Mouse (Mus musculus) frontal cortex, postnatal 14 days (tissue): ENCODE measurements at regions not wholly inside any gene's neighbourhood (a gene's known extent, or its start where the extent isn't known, plus 50 kb on each side); places are given as distances from the start of the nearest gene placed in this dataset.
"Not testable (repeated sequence)": the region's sequence is repeated elsewhere in the genome, so short reads cannot be mapped to it uniquely, and the experiment has no call there.

Source experiments
- DNase-seq, 2 experiments: peaks; one replicate each; pipeline ENCODE4 v3.0.0; 2022; ENCODE audit warnings: low spot score in 2 of 2

DNA sequence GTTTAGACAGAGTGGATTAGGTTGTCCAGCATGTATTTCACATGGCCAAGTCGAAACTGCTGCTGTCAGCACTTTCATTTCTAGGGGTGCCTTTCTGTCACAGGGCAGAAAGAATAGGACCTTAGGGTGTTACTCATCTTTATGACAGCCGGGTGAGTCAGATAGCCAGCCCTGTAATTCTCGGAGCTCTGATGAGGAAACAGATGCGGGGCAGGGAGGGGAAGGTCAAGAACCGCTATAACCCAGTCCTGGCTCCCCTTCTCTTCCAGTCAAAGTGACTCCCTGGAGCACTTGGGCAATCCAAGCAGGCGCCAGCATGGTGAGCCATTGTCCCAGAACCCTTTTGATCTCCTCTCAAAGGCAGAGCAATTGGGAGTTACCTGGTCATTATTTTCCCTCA is 69.4 kb upstream of the Jarid2 start:
- DNase-seq: no peak

GRCm38 (mm10) chr13:44663062-44663461 is 66.2 kb upstream of the Jarid2 start:
- DNase-seq: no peak

DNA sequence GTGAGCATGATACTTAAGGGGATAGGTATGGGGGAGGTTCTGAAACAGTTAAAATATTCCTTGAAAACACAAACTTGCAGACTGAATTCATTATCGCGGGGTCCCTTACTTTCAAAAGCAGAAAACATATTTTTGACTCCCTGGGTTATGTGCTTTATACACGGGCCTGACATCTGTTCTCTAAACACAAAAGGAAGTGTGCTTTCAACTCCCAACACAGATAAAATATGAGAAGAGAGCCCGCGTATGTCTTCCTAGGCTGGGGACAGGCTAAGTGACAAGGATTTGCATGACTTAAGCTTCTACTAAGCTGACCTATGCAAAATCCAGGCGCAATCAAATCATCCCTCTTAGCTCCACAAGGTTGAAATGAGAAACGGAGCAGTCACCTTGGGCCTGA is 65.5 kb upstream of the Jarid2 start:
- no peak for DNase-seq

- DNase-seq: no peak
Measured at GRCm38 (mm10) chr13:44669761-44670160, 59.5 kb upstream of the Jarid2 start.

DNA sequence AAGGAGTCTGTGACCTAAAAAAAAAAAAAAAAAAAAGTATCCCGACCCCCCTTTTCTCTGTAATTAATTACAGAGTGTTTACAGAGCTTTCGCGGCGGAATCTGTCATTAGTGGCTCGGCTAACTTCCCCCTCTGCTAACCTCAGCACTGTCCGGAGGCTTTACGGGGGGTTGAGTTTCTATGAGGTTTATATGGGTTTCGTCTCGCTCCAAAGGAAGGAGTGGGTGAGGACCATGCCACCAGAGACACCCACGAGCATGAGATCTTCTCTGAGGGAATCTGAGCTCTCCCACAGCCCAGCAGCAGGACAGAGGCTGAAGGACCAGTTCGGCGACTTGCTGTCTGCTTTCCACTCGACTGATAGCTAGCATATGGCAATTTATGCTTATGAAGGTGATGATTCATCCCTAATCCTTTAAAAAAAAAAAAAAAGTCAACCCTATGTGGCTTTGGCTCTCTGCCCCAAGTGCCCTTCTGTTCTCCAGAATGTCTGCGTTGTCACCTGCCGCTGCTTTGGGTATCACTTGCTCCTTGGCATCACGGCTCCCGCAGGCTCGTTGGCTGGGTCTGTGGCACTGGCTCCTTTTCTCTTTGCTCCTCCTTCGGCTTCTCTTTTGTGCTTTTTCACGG is 55.8 kb upstream of the Jarid2 start:
- DNase-seq: no peak

- no peak for DNase-seq
Measured at GRCm38 (mm10) chr13:44673967-44674357, 55.3 kb upstream of the Jarid2 start.

DNA sequence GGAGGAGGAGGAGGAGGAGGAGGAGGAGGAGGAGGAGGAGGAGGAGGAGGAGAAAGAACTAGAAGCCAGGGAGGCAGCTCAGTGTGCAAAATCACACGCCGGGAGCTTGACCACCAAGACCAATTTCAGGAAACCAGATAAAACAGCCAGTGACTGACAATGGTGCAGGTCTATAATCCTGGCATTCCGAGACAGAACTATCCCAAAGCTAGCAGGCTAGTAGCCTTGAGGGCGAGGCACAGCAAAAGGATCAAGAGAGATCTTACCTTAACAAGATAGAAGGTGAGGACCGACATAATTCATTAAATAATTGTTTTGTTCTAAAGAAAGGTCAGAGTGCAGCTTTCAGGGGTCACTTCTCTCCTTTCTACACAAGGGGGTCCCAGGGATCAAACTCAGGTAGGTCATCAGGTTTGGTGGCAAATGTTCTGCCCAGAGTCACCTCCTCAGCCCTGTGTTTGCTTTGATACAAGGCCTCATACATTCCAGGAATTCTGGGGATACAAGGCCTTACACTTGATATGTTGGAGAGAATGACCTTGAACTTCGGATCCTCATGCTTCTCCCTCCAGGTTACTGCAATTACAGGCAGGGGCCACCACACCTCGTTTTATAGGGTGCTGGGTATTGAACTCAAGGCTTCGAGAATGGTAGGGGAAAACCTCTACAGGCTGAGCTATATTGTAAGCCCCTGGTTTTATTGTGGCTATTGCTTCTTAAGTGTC is 54.2 kb upstream of the Jarid2 start:
- DNase-seq: no peak

GRCm38 (mm10) chr13:44676041-44676440 is 53.2 kb upstream of the Jarid2 start:
- no peak for DNase-seq

- no peak for DNase-seq
Measured at GRCm38 (mm10) chr13:44678121-44678520, 51.2 kb upstream of the Jarid2 start.

- DNase-seq: not testable (repeated sequence)
Measured at GRCm38 (mm10) chr13:44679457-44679856, 49.8 kb upstream of the Jarid2 start.
